Mouse (Mus musculus): ENCODE measurements around the gene Ruvbl1.

DNA sequence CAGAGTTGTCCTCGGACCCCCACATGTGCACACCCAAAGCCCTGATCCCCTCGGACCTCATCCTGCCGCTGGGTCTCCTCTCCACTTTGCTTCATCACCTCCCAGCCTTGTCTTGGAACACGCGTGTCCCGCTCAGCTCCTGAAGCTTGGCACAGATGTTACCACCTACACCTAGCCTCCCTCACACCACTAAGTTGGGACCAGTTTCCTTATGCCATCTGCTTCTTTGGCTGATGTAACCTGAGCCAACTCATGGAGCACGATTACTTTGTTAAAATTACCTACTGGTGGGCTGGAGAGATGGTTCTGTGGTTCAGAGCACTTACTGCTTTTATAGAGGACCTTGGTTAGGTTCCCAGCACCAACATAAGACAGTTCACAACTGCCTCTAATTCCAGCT lies 56.6 kb downstream of the Ruvbl1 start:
- TF ChIP-seq CTCF (IDR thresholded peaks at IDR 0.05; ENCODE audit: low read depth): no peak
- no peak for TF ChIP-seq EP300 (IDR thresholded peaks at IDR 0.05; ENCODE audit: low read depth)

Measured in liver, embryonic 14.5 days (tissue).